Mouse (Mus musculus) olfactory bulb, adult 2 months (tissue): ENCODE measurements around the gene Dab2ip.

Experiments used
- CTCF ChIP-seq: fragments of 200-500 bp; IDR thresholded peaks from 2 replicates; pipeline ENCODE4 v1.5.1; 2012; ENCODE audit warnings: low read depth, mild to moderate bottlenecking, low read length, moderate library complexity; ENCODE audit not compliant: insufficient read depth
- POLR2A ChIP-seq: fragments of 200-500 bp; IDR thresholded peaks from 2 replicates; pipeline ENCODE4 v1.6.1; 2012; ENCODE audit warnings: mild to moderate bottlenecking, low read depth, low read length, moderate library complexity; ENCODE audit not compliant: insufficient read depth

DNA sequence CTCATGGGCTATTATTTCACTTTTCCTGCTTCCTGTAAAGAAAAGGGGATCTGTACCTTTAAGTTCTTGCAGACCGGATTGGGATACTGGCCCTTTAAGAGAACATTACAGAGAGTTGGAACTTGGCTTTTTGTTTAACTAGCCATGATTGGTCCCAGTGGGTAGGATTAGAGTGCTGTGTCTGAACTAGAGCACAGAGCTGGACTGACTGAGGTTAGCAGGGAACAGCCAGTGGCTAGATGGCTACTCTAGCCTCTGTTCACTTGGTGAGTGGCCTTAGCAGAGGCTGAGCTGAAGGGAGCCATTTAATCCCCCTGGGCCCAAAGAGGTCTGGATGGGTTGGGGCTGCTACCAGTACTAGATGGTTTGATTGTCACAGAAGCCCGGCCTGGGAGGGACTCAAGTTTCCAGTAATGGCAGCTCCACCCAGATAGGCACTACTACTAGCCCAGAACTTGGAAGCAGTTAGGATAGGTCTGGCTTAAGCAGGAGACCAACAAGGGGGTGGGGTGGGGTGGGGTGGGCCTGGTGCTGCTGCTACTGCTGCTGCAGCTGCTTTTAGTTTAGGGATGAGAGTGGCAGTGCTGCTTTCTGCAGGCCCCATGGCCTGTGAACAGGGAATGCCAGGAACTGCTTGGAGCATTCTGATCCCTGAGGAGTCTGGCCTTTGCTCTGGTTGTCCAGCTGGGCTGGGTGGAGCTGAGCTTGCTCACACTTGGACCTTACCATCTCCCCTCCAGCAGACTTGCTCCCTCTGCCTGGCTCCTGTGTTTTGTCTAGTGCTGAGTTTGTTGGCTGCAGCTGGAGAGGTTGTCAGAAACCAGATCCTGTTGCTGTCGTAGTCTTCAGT lies 138.7 kb downstream of the Dab2ip start:
- TF ChIP-seq POLR2A, result no peak
- TF ChIP-seq CTCF, result no peak
